Mouse (Mus musculus) erythroblast, embryonic 14.5 days (primary cell): ENCODE measurements around the gene Bco1.

Experiments
- GATA1 ChIP-seq: IDR thresholded peaks from 2 replicates; pipeline ENCODE4 v1.6.1; 2012; ENCODE audit warnings: low read length, inconsistent platforms, mixed read lengths
- TAL1 ChIP-seq: IDR thresholded peaks from 3 replicates; pipeline ENCODE4 v1.6.1; 2012; ENCODE audit warnings: low read length, inconsistent platforms, mixed read lengths

DNA sequence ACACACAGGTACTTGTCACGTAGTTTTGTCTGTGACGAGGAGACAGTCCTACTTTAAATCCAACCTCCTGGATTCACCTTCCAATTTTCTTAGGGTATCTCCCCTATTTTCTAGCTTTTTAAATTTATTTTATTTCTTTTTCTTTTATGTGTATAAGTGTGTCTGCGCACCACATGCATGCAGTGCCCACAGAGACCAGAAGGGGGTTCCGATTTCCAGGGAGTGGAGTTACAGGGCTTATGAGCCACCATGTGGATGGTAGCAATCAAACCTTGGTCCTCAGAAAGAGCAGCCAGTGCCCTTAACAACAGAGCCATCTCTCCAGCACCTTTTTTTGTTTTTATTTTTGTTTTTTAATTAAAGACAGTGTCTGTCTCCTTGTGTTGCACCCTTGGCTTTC is 87.1 kb downstream of the Bco1 start:
- no peak for TF ChIP-seq GATA1
- no peak for TF ChIP-seq TAL1
